Mouse (Mus musculus) heart, embryonic 16.5 days (tissue): Measurements from ENCODE around the gene Ube2o. TPM values are rescaled to one million over a fixed set of nuclear protein-coding genes. Genes with fewer than 3 reads are reported as not detected.

ENCODE experiments used
- ATAC-seq: fragments of 200-750 bp; cut with Nextera tagmentation; replicated peaks from 2 replicates; pipeline ENCODE4 v1.8.0; 2017; ENCODE audit warnings: moderate number of reproducible peaks; ENCODE audit not compliant: insufficient read depth, low FRiP score; ENCODE audit errors: extremely low read depth
- H3K27ac ChIP-seq: fragments of 300-500 bp; sonication (generic); 2 replicates; pipeline ENCODE4 v1.5.1; 2014; ENCODE audit warnings: mild to moderate bottlenecking, low read length, control low read depth, moderate library complexity
- H3K27me3 ChIP-seq: fragments of 300-500 bp; sonication (generic); 2 replicates; pipeline ENCODE4 v1.6.1; 2014; ENCODE audit warnings: low read length, mixed read lengths; ENCODE audit not compliant: control insufficient read depth, insufficient read depth
- H3K36me3 ChIP-seq: fragments of 300-500 bp; sonication (generic); 2 replicates; pipeline ENCODE4 v1.6.1; 2014; ENCODE audit not compliant: control insufficient read depth, insufficient read depth
- H3K4me1 ChIP-seq: fragments of 300-500 bp; sonication (generic); 2 replicates; pipeline ENCODE4 v1.6.1; 2014; ENCODE audit warnings: low read length, mixed read lengths; ENCODE audit not compliant: control insufficient read depth, insufficient read depth
- H3K4me2 ChIP-seq: fragments of 300-500 bp; sonication (generic); 2 replicates; pipeline ENCODE4 v1.6.1; 2014; ENCODE audit warnings: low read depth, mild to moderate bottlenecking, control low read depth, low read length
- H3K4me3 ChIP-seq: fragments of 300-500 bp; sonication (generic); 2 replicates; pipeline ENCODE4 v1.5.1; 2014; ENCODE audit warnings: mild to moderate bottlenecking, control low read depth, low read length
- H3K9ac ChIP-seq: fragments of 300-500 bp; sonication (generic); 2 replicates; pipeline ENCODE4 v1.6.1; 2014; ENCODE audit warnings: low read length, control low read depth
- H3K9me3 ChIP-seq: fragments of 300-500 bp; sonication (generic); replicated peaks from 2 replicates; pipeline ENCODE4 v1.6.1; 2016; ENCODE audit warnings: low read length; ENCODE audit not compliant: control insufficient read depth
- WGBS: fragments of 180-500 bp; shearing (Covaris S2); extraction: QIAGEN DNeasy Blood & Tissue Kit; methylation state at CpG from one replicate; pipeline ENCODE4 v1.1.7; 2014; 5-methylcytosine and 5-hydroxymethylcytosine counted together
- polyA plus RNA-seq: library from polyadenylated mRNA; unstranded; fragments of >200 nt; fragmentation: Nextera tagmentation; extraction: Ambion mirVana; gene quantifications from 2 replicates; pipeline ENCODE4 v1.2.1, GENCODE M21; 2015

Gene Ube2o
- polyA plus RNA-seq, 1 experiment from 2014 or later: 5.5 TPM

DNA sequence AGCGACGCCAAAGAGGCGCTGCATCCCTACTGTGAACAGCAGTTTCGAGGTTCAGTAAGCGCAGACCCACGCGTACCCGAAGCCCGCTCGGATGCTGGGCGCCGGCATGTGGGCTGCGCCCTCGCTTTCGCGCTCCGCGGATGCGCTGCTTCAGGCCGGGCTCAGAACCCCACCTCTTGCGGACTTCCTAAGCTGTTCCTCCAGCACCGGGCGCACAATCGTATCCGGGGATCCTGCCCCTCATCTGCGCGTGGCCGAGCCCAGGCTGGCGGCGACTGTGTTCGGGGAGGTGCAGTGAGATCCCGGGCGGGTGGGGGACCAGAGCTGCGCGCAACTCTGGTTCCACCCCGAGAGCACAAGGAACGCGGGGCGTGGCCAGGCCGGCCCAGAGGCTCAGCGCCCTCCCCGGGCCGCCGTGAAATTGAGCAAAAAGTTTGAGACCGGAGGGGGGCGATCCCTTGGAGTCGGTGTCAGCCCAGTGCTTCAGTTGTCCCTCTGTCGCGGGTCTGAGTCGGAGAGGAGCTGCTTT lies 48.4 kb downstream of the Ube2o start:
- peak overlapping the region; percentile 54 for H3K9ac ChIP-seq
- H3K9me3 ChIP-seq: no peaks in the 10 kb centered on the region
- H3K36me3 ChIP-seq: no peaks in the 10 kb centered on the region
- peak overlapping the region; percentile 98 for H3K4me2 ChIP-seq
- no peak overlapping the region for H3K27ac ChIP-seq
- H3K4me1 ChIP-seq: peaks cover 19% of the 10 kb centered on the region
- WGBS: under 1% methylated on average over 50 of the region's 50 CpGs
- peak overlapping the region; percentile 59 for H3K4me3 ChIP-seq
- peak; percentile 50 for ATAC-seq
- H3K27me3 ChIP-seq: peaks cover 31% of the 10 kb centered on the region

DNA sequence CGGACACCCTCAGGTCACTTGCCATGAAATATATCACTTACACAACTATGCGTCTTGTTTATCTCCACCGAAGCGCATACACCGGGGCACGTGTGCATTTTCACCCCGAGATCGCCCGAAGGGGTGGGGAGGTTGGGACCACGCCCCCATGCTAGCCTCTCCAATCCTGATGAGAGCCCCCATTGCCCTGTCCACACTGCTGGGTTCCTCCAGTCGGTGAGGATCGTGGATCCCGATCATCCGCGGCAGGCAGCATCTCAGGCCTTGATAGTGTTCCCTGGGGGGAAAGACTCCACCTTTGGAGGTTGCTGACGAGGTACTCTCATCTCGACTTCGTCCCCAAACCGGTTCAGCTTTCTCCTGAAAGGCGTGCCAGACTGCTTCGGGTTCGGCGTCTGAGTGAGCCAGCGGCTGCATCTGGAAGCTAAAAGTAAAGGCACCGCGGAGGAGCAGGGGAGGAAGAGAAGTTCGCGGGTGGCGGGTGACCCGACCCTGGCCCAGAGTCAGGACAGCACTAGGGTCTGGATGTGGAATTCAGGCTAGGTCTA lies 48.9 kb downstream of the Ube2o start:
- under 1% methylated on average over 30 of the region's 30 CpGs for WGBS
- no peaks in the 10 kb centered on the region for H3K9me3 ChIP-seq
- H3K36me3 ChIP-seq: no peaks in the 10 kb centered on the region
- H3K4me2 ChIP-seq: peak overlapping the region; percentile 98
- H3K27me3 ChIP-seq: peaks cover 31% of the 10 kb centered on the region
- H3K4me3 ChIP-seq: peak overlapping the region; percentile 59
- H3K4me1 ChIP-seq: peaks cover 19% of the 10 kb centered on the region
- ATAC-seq: no peak
- peak overlapping the region; percentile 54 for H3K9ac ChIP-seq
- H3K27ac ChIP-seq: no peak overlapping the region

DNA sequence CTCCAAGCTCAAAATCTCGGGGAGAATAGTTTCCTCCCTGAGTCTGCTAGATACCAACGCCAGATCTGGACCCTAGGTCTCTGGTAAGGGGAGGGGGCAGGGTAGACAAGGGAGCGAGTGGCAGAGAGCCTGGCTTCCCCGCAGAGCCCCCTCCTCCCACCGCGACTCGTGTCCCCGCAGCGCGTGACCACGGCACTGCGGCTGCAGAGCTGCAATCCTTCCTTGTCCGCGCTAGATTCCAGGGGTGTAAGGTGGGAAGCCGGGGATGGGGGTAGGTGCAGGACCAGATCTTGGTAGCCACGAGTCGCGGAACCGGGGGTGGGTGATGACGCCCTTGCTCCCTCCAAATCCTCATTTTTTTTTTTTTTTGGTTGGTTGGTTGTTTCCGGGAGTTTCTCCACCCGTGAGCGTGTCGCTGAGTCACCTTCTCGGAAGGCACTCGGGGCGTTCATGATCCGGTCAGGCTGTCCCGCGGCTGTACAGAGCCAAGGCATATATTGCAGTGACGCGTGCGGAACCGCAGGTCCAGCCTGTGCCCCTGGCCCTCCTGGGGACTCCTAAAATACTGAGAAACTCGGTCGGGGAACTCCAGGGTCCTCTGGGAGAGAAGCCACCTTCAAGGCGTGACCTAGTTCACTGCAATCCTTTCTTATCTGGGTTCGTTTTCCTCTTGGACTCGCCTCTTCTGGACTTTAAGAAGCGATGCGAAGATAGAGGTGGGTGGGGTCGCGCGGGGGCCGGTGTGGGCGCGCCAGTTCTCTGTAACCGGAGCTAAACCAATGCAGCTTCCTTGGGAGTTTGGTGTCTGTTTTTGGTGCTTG lies 49.7 kb downstream of the Ube2o start:
- no peak overlapping the region for H3K27ac ChIP-seq
- peaks cover 31% of the 10 kb centered on the region for H3K27me3 ChIP-seq

GRCm38 (mm10) chr11:116530187-116531147 lies 50.8 kb downstream of the Ube2o start, which contains the start of gene Sphk1:
Sphk1 (plus strand) TSS chr11:116530925.
- Histone ChIP-seq H3K4me1 (peaks cover 15% of the 10 kb centered on the region), H3K27ac (no peak within 1 kb of the TSS), H3K9ac (peak within 1 kb of the TSS; percentile 44), H3K27me3 (peaks cover 31% of the 10 kb centered on the region), H3K9me3 (no peaks in the 10 kb centered on the region), H3K4me2 (peak within 1 kb of the TSS; percentile 98), H3K36me3 (no peaks in the 10 kb centered on the region), H3K4me3 (peak within 1 kb of the TSS; percentile 59)
- ATAC-seq: no peak
- WGBS: 47% methylated on average over 11 of the region's 11 CpGs

More for the DNA sequence above, 49.7 kb downstream of the Ube2o start:
- Histone ChIP-seq H3K4me3 (peak overlapping the region; percentile 59), H3K9me3 (no peaks in the 10 kb centered on the region), H3K4me2 (peak overlapping the region; percentile 98), H3K9ac (peak overlapping the region; percentile 44), H3K4me1 (peaks cover 15% of the 10 kb centered on the region), H3K36me3 (no peaks in the 10 kb centered on the region)
- WGBS: 2% methylated on average over 48 of the region's 48 CpGs
- no peak for ATAC-seq

- WGBS: 85% methylated on average over 8 of the region's 8 CpGs
Observed at GRCm38 (mm10) chr11:116528636-116529320, 52.5 kb downstream of the Ube2o start.

DNA sequence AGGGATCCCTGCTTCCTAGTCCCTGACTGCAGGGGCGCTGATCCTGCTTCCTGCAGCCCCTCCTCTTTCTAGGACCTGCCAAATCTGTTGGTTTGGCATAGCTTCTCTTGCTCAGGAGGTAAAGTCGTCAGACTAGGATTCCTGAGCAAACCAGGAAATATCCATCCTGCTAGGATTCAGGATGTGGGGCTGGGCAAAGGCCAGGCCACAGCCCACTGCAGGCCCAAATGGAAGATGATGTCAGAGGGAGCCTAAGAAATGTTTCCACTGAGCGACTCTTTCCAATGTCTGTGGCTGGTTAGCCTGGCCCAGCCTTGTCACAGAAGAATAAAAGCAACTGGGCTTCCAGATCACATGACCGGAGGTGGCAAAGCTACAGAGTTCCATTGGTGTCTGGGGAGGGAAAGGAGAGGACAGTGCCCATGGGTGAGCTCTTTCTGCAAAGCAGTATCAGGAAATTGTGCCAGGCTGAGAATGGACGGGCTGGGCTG lies 57.5 kb downstream of the Ube2o start:
- Histone ChIP-seq H3K9ac (0 out of 2 replicates have a peak overlapping the region, but pooled peaks have one; percentile 13), H3K36me3 (no peaks in the 10 kb centered on the region), H3K9me3 (no peaks in the 10 kb centered on the region), H3K4me2 (no peak overlapping the region), H3K4me3 (no peak overlapping the region), H3K27me3 (no peaks in the 10 kb centered on the region), H3K27ac (peak overlapping the region; percentile 84), H3K4me1 (peaks cover 21% of the 10 kb centered on the region)
- WGBS: 33% methylated on average over 5 of the region's 5 CpGs
- peak; percentile 80 for ATAC-seq

More at GRCm38 (mm10) chr11:116528636-116529320, 52.5 kb downstream of the Ube2o start:
- ATAC-seq: no peak
- Histone ChIP-seq H3K36me3 (no peaks in the 10 kb centered on the region), H3K27me3 (peaks cover 27% of the 10 kb centered on the region), H3K9me3 (no peaks in the 10 kb centered on the region), H3K27ac (no peak overlapping the region), H3K4me1 (peaks cover 18% of the 10 kb centered on the region), H3K4me2 (no peak overlapping the region), H3K4me3 (no peak overlapping the region), H3K9ac (no peak overlapping the region)

GRCm38 (mm10) chr11:116522886-116523698 lies 58.2 kb downstream of the Ube2o start:
- peak overlapping the region; percentile 84 for H3K27ac ChIP-seq
- no peak overlapping the region for H3K4me3 ChIP-seq
- peaks cover 21% of the 10 kb centered on the region for H3K4me1 ChIP-seq
- H3K4me2 ChIP-seq: peak overlapping the region; percentile 23
- no peaks in the 10 kb centered on the region for H3K27me3 ChIP-seq
- WGBS: 31% methylated on average over 16 of the region's 16 CpGs
- no peaks in the 10 kb centered on the region for H3K9me3 ChIP-seq
- 0 out of 2 replicates have a peak overlapping the region, but pooled peaks have one; percentile 49 for H3K9ac ChIP-seq
- H3K36me3 ChIP-seq: no peaks in the 10 kb centered on the region
- no peak; the same call in 1 of the 2 replicates for ATAC-seq
